Mouse (Mus musculus) MEL (cell line): ENCODE data around the gene Dgat2. TPM values are rescaled to one million over a fixed set of nuclear protein-coding genes. Genes with fewer than 3 reads are reported as not detected.

Experiments
- DNase-seq: peaks from one replicate; pipeline ENCODE4 v3.0.0; 2011; ENCODE audit warnings: low read depth, low spot score
- H3K27ac ChIP-seq: 2 replicates; pipeline ENCODE4 v1.5.1; 2012; ENCODE audit warnings: low read depth, mild to moderate bottlenecking, control low read depth, low read length, moderate library complexity; ENCODE audit not compliant: control insufficient read depth
- H3K27me3 ChIP-seq, 2 experiments: fragments of 150-350 bp in 1 of 2; sonication (generic) in 1 of 2; 2 replicates each; pipeline ENCODE4 v1.6.1; 2012; ENCODE audit warnings: low read length in 2 of 2, mild to moderate bottlenecking in 2 of 2, improper control_type of control experiment in 1 of 2, moderate library complexity in 1 of 2; ENCODE audit not compliant: insufficient read depth in 2 of 2, control insufficient read depth in 1 of 2
- H3K36me3 ChIP-seq, 2 experiments: 2 replicates each; pipeline ENCODE4 v1.6.1; 2012 to 2014; ENCODE audit warnings: low read length in 2 of 2, improper control_type of control experiment in 1 of 2, inconsistent platforms in 1 of 2, mild to moderate bottlenecking in 1 of 2; ENCODE audit not compliant: insufficient read depth in 2 of 2, control insufficient read depth in 1 of 2
- H3K4me1 ChIP-seq, 2 experiments: fragments of 150-350 bp in 1 of 2; sonication (generic) in 1 of 2; 2 replicates each; pipeline ENCODE4 v1.6.1; 2012; ENCODE audit warnings: low read length in 2 of 2, improper control_type of control experiment in 1 of 2, mild to moderate bottlenecking in 1 of 2; ENCODE audit not compliant: insufficient read depth in 2 of 2, control insufficient read depth in 1 of 2
- H3K4me3 ChIP-seq, 2 experiments: fragments of 150-350 bp in 1 of 2; sonication (generic) in 1 of 2; 2 replicates each; pipeline ENCODE4 v1.5.1; 2012; ENCODE audit warnings: low read depth in 2 of 2, low read length in 2 of 2, mild to moderate bottlenecking in 2 of 2, moderate library complexity in 2 of 2, control low read depth in 1 of 2, improper control_type of control experiment in 1 of 2; ENCODE audit not compliant: control insufficient read depth in 1 of 2, insufficient read depth in 1 of 2
- H3K79me2 ChIP-seq: 2 replicates; pipeline ENCODE4 v1.6.1; 2012; ENCODE audit warnings: mild to moderate bottlenecking, low read length, moderate library complexity; ENCODE audit not compliant: control insufficient read depth, poor library complexity, insufficient read depth
- H3K9ac ChIP-seq: 2 replicates; pipeline ENCODE4 v1.6.1; 2012; ENCODE audit warnings: low read depth, mild to moderate bottlenecking, control low read depth, low read length, moderate library complexity; ENCODE audit not compliant: control insufficient read depth, poor library complexity, severe bottlenecking
- H3K9me3 ChIP-seq: fragments of 150-350 bp; sonication (generic); replicated peaks from 2 replicates; pipeline ENCODE4 v1.6.1; 2012; ENCODE audit warnings: mild to moderate bottlenecking, low read length, improper control_type of control experiment, moderate library complexity; ENCODE audit not compliant: insufficient read depth
- CHD1 ChIP-seq: IDR thresholded peaks from 2 replicates; pipeline ENCODE4 v1.6.1; 2012; ENCODE audit warnings: low read depth, mild to moderate bottlenecking, inconsistent platforms, low read length, improper control_type of control experiment
- CHD2 ChIP-seq: IDR thresholded peaks from 2 replicates; pipeline ENCODE4 v1.6.1; 2011; ENCODE audit warnings: low read length, improper control_type of control experiment
- EP300 ChIP-seq, 2 experiments: IDR thresholded peaks; 2 replicates each; pipeline ENCODE4 v1.6.1; 2011; ENCODE audit warnings: improper control_type of control experiment in 2 of 2, low read length in 2 of 2, low read depth in 1 of 2, mild to moderate bottlenecking in 1 of 2
- ETS1 ChIP-seq: IDR thresholded peaks from 2 replicates; pipeline ENCODE4 v1.6.1; 2012; ENCODE audit warnings: low read depth, mild to moderate bottlenecking, inconsistent platforms, low read length, improper control_type of control experiment, moderate library complexity
- GABPA ChIP-seq: IDR thresholded peaks from 2 replicates; pipeline ENCODE4 v1.6.1; 2012; ENCODE audit warnings: low read depth, mild to moderate bottlenecking, inconsistent platforms, low read length, improper control_type of control experiment, moderate library complexity
- GATA1 ChIP-seq: IDR thresholded peaks from 2 replicates; pipeline ENCODE4 v1.6.1; 2011; ENCODE audit warnings: low read depth, low read length, improper control_type of control experiment
- JUND ChIP-seq: IDR thresholded peaks from 2 replicates; pipeline ENCODE4 v1.6.1; 2011; ENCODE audit warnings: low read depth, mild to moderate bottlenecking, improper control_type of control experiment, low read length
- KAT2A ChIP-seq: conservative IDR thresholded peaks from 2 replicates; pipeline ENCODE4 v1.6.1; 2012; ENCODE audit warnings: low read depth, low read length, improper control_type of control experiment, inconsistent platforms
- MAZ ChIP-seq: IDR thresholded peaks from 2 replicates; pipeline ENCODE4 v1.6.1; 2012; ENCODE audit warnings: low read depth, mild to moderate bottlenecking, inconsistent platforms, low read length, improper control_type of control experiment
- MXI1 ChIP-seq: IDR thresholded peaks from 2 replicates; pipeline ENCODE4 v1.6.1; 2011; ENCODE audit warnings: mild to moderate bottlenecking, low read depth, low read length, improper control_type of control experiment
- MYB ChIP-seq: IDR thresholded peaks from 2 replicates; pipeline ENCODE4 v1.6.1; 2011; ENCODE audit warnings: mild to moderate bottlenecking, low read depth, low read length, improper control_type of control experiment
- NRF1 ChIP-seq: IDR thresholded peaks from 2 replicates; pipeline ENCODE4 v1.6.1; 2014; ENCODE audit warnings: low read depth, mild to moderate bottlenecking, inconsistent platforms, low read length, improper control_type of control experiment, moderate library complexity; ENCODE audit not compliant: poor library complexity, insufficient read depth, severe bottlenecking
- POLR2AphosphoS5 ChIP-seq: IDR thresholded peaks from 2 replicates; pipeline ENCODE4 v1.6.1; 2012; ENCODE audit warnings: low read depth, borderline replicate concordance, mild to moderate bottlenecking, inconsistent platforms, low read length, moderate library complexity, mixed read lengths
- SIN3A ChIP-seq: IDR thresholded peaks from 2 replicates; pipeline ENCODE4 v1.6.1; 2012; ENCODE audit warnings: low read length, improper control_type of control experiment, inconsistent platforms
- SMC3 ChIP-seq: IDR thresholded peaks from 2 replicates; pipeline ENCODE4 v1.6.1; 2011; ENCODE audit warnings: low read depth, low read length, improper control_type of control experiment
- UBTF ChIP-seq: IDR thresholded peaks from 2 replicates; pipeline ENCODE4 v1.6.1; 2012; ENCODE audit warnings: low read depth, mild to moderate bottlenecking, inconsistent platforms, low read length, improper control_type of control experiment, moderate library complexity, borderline replicate concordance; ENCODE audit not compliant: insufficient read depth
- USF1 ChIP-seq: IDR thresholded peaks from 2 replicates; pipeline ENCODE4 v1.6.1; 2014; ENCODE audit warnings: low read depth, mild to moderate bottlenecking, inconsistent platforms, low read length, improper control_type of control experiment, moderate library complexity
- USF2 ChIP-seq, 2 experiments: IDR thresholded peaks; 2 replicates each; pipeline ENCODE4 v1.6.1; 2011 to 2012; ENCODE audit warnings: improper control_type of control experiment in 2 of 2, low read length in 2 of 2, borderline replicate concordance in 1 of 2, inconsistent platforms in 1 of 2, low read depth in 1 of 2, mild to moderate bottlenecking in 1 of 2; ENCODE audit not compliant: insufficient read depth in 1 of 2
- ZC3H11A ChIP-seq: IDR thresholded peaks from 2 replicates; pipeline ENCODE4 v1.6.1; 2012; ENCODE audit warnings: low read depth, mild to moderate bottlenecking, inconsistent platforms, low read length, improper control_type of control experiment
- ZMIZ1 ChIP-seq: IDR thresholded peaks from 2 replicates; pipeline ENCODE4 v1.6.1; 2012; ENCODE audit warnings: low read depth, mild to moderate bottlenecking, inconsistent platforms, low read length, improper control_type of control experiment, moderate library complexity
- ZNF384 ChIP-seq: IDR thresholded peaks from 2 replicates; pipeline ENCODE4 v1.6.1; 2012; ENCODE audit warnings: low read depth, mild to moderate bottlenecking, inconsistent platforms, low read length, improper control_type of control experiment
- polyA plus RNA-seq, 2 experiments: library from polyadenylated mRNA; stranded (reverse) in 1 of 2; unstranded in 1 of 2; fragments of >175 nt in 1 of 2; fragments of >200 nt in 1 of 2; gene quantifications; 2 replicates each; pipeline versions ENCODE4 v1.2.1 to v1.2.4; 2012; ENCODE audit warnings: low replicate concordance in 2 of 2, low read depth in 1 of 2; ENCODE audit not compliant: insufficient read length in 2 of 2, insufficient read depth in 1 of 2, missing spikeins in 1 of 2
- total RNA-seq: library from RNA; depleted of rRNA; stranded (reverse); fragments of 300-350 nt; gene quantifications from 2 replicates; pipeline ENCODE4 v1.2.3, GENCODE M21; 2012

The Dgat2 gene
- total and polyA plus RNA-seq, 3 experiments = 4.1 to 7.7 TPM; not detected in 1

DNA sequence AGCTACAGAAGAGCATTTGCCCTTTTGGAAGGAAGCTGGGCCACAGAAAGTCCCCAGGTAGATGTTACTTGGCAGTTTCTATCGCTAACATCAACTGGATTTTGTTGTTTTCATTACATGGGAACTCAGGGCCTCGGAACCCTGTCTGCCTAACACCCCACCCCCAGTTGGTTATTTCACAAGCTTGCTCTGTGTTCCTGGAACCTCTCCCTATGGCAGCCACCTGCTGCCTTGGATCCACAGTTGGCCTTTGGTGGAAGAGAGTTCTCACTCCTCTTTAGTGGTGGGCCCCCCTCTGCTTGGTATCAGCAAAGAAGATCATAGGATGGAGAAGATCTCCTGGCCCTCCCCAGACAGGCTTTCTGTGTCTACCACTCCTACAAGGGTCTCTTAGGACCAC lies 16.3 kb upstream of the Dgat2 start:
- TF ChIP-seq POLR2AphosphoS5 = no peak

DNA sequence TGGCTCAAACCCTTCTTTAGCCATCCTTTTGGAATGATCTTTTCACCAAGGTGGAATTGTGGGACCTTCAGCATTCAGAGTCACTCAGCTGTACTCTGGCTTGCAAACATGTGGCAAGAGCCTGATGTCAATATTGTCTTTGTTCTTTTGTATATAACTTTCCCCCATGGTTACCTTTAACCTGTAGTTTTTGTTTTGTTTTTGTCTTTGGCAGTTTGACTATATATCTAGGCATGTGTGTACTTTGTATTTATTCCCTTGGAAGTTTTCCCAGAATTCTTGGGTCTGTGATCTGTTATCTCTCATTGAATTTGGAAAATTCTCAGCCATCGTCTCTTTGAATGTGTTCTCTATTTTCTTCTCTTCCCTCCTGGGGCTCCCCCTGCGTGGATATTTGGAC lies 12.0 kb upstream of the Dgat2 start:
- Histone ChIP-seq H3K4me1 (no peaks in the 10 kb centered on the region), H3K79me2 (no peaks in the 10 kb centered on the region), H3K9me3 (no peaks in the 10 kb centered on the region), H3K4me3 (no peak overlapping the region), H3K27me3 (peaks cover 11 to 46% of the 10 kb centered on the region in 2 experiments), H3K9ac (no peak overlapping the region), H3K27ac (no peak overlapping the region), H3K36me3 (no peaks in the 10 kb centered on the region)
- no peak for DNase-seq
- TF ChIP-seq MAZ (no peak), NRF1 (no peak), MXI1 (no peak), MYB (no peak), SMC3 (no peak), GABPA (no peak), JUND (no peak), USF2 (IDR thresholded peaks at IDR 0.05; ENCODE audit: borderline replicate concordance in 1 of 2, insufficient read depth in 1 of 2, low read depth in 1 of 2, low read length in 2 of 2) (no peak), CHD2 (no peak), EP300 (IDR thresholded peaks at IDR 0.05; ENCODE audit: low read depth in 1 of 2, low read length in 2 of 2) (no peak), ETS1 (no peak), UBTF (no peak), KAT2A (no peak), ZNF384 (no peak), ZMIZ1 (no peak), USF1 (no peak), SIN3A (no peak), GATA1 (no peak), ZC3H11A (no peak), CHD1 (no peak)

More for the DNA sequence above, 16.3 kb upstream of the Dgat2 start:
- H3K27ac ChIP-seq = no peak overlapping the region
- H3K4me3 ChIP-seq = no peak overlapping the region
- no peaks in the 10 kb centered on the region for H3K4me1 ChIP-seq
- no peaks in the 10 kb centered on the region for H3K79me2 ChIP-seq
- peaks cover 12 to 28% of the 10 kb centered on the region in 2 experiments for H3K27me3 ChIP-seq
- no peaks in the 10 kb centered on the region for H3K9me3 ChIP-seq
- H3K9ac ChIP-seq = no peak overlapping the region
- no peak for DNase-seq
- H3K36me3 ChIP-seq = no peaks in the 10 kb centered on the region
